Mouse (Mus musculus) heart, embryonic 10.5 days (tissue): ENCODE data around the gene Fam20a. TPM values are rescaled to one million over a fixed set of nuclear protein-coding genes. Genes with fewer than 3 reads are reported as not detected.
"Not testable (repeated sequence)": the region's sequence is repeated elsewhere in the genome, so short reads cannot be mapped to it uniquely, and the experiment has no call there.

Experiments
- DNase-seq: peaks from one replicate; pipeline ENCODE4 v3.0.0-alpha.2; 2017; ENCODE audit warnings: low spot score
- H3K27ac ChIP-seq: fragments of 300-500 bp; sonication (generic); 2 replicates; pipeline ENCODE4 v1.5.1; 2016; ENCODE audit warnings: mild to moderate bottlenecking
- H3K27me3 ChIP-seq: fragments of 300-500 bp; sonication (generic); 2 replicates; pipeline ENCODE4 v1.6.1; 2016; ENCODE audit warnings: mild to moderate bottlenecking; ENCODE audit not compliant: poor library complexity, insufficient read depth, severe bottlenecking
- H3K36me3 ChIP-seq: fragments of 300-500 bp; sonication (generic); 2 replicates; pipeline ENCODE4 v1.6.1; 2016; ENCODE audit warnings: mild to moderate bottlenecking, moderate library complexity
- H3K4me1 ChIP-seq: fragments of 300-500 bp; sonication (generic); 2 replicates; pipeline ENCODE4 v1.6.1; 2016; ENCODE audit warnings: mild to moderate bottlenecking
- H3K4me3 ChIP-seq: fragments of 300-500 bp; sonication (generic); 2 replicates; pipeline ENCODE4 v1.5.1; 2016; ENCODE audit warnings: mild to moderate bottlenecking, moderate library complexity
- H3K9me3 ChIP-seq: fragments of 300-500 bp; sonication (generic); 2 replicates; pipeline ENCODE4 v1.6.1; 2016; ENCODE audit warnings: mild to moderate bottlenecking, moderate library complexity
- WGBS: fragments of 180-500 bp; shearing (Covaris S2); methylation state at CpG from one replicate; pipeline ENCODE4 v1.1.7; 2016; 5-methylcytosine and 5-hydroxymethylcytosine counted together
- polyA plus RNA-seq: library from polyadenylated mRNA; unstranded; fragments of >200 nt; fragmentation: Nextera tagmentation; extraction: Ambion mirVana; gene quantifications from 2 replicates; pipeline ENCODE4 v1.2.1, GENCODE M21; 2016

Fam20a gene
- polyA plus RNA-seq, 1 experiment from 2014 or later = 2.7 TPM

- 54% methylated on average over 21 of the region's 21 CpGs for WGBS
- Histone ChIP-seq H3K27ac (no peak overlapping the region), H3K36me3 (peaks cover 28% of the 10 kb centered on the region)
Measured at GRCm38 (mm10) chr11:109672881-109673739, 49.0 kb downstream of the Fam20a start.

DNA sequence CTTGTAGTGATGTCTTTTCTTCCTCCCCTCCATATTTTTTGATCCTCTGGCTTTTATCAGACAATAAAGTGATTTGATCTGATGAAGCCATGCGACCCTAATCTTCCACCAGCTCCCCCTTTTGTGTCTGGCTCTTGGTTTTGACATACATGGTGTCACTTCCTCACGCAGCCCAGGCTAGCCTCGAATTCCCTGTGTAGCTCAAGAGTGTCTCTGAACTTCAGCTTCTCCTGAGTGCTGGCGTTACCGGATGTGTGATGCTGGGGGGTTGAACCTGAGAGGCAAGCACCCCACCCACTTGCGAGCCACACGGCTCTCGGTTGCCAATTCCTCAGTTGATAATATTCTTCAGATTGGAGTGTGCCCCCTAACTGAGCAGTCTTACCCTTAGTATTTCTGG lies 49.7 kb downstream of the Fam20a start:
- WGBS = 75% methylated on average over 8 of the region's 8 CpGs
- no peak for DNase-seq
- H3K27ac ChIP-seq = no peak overlapping the region
- no peaks in the 10 kb centered on the region; the same call in 1 of the 2 replicates for H3K27me3 ChIP-seq
- H3K4me3 ChIP-seq = no peak overlapping the region
- H3K4me1 ChIP-seq = peaks cover 9% of the 10 kb centered on the region
- no peaks in the 10 kb centered on the region for H3K9me3 ChIP-seq
- H3K36me3 ChIP-seq = peaks cover 35% of the 10 kb centered on the region

More at GRCm38 (mm10) chr11:109672881-109673739, 49.0 kb downstream of the Fam20a start:
- Histone ChIP-seq H3K27me3 (no peaks in the 10 kb centered on the region; the same call in 1 of the 2 replicates), H3K4me1 (peaks cover 9% of the 10 kb centered on the region), H3K9me3 (no peaks in the 10 kb centered on the region), H3K4me3 (no peak overlapping the region)
- no peak for DNase-seq

- H3K4me1 ChIP-seq = peaks cover 9% of the 10 kb centered on the region
- H3K27me3 ChIP-seq = no peaks in the 10 kb centered on the region; the same call in 1 of the 2 replicates
- H3K9me3 ChIP-seq = no peaks in the 10 kb centered on the region
- no peak for DNase-seq
- no peak overlapping the region for H3K27ac ChIP-seq
- peaks cover 40% of the 10 kb centered on the region for H3K36me3 ChIP-seq
- 88% methylated on average over 5 of the region's 5 CpGs for WGBS
- no peak overlapping the region for H3K4me3 ChIP-seq
Measured at GRCm38 (mm10) chr11:109672021-109672324, 50.1 kb downstream of the Fam20a start.

- Histone ChIP-seq H3K4me3 (no peak overlapping the region), H3K27ac (no peak overlapping the region), H3K27me3 (no peaks in the 10 kb centered on the region), H3K9me3 (no peaks in the 10 kb centered on the region), H3K36me3 (peaks cover 45% of the 10 kb centered on the region), H3K4me1 (peaks cover 9% of the 10 kb centered on the region)
- WGBS = 85% methylated on average over 6 of the region's 6 CpGs
- no peak for DNase-seq
Measured at GRCm38 (mm10) chr11:109671136-109672020, 50.7 kb downstream of the Fam20a start.

DNA sequence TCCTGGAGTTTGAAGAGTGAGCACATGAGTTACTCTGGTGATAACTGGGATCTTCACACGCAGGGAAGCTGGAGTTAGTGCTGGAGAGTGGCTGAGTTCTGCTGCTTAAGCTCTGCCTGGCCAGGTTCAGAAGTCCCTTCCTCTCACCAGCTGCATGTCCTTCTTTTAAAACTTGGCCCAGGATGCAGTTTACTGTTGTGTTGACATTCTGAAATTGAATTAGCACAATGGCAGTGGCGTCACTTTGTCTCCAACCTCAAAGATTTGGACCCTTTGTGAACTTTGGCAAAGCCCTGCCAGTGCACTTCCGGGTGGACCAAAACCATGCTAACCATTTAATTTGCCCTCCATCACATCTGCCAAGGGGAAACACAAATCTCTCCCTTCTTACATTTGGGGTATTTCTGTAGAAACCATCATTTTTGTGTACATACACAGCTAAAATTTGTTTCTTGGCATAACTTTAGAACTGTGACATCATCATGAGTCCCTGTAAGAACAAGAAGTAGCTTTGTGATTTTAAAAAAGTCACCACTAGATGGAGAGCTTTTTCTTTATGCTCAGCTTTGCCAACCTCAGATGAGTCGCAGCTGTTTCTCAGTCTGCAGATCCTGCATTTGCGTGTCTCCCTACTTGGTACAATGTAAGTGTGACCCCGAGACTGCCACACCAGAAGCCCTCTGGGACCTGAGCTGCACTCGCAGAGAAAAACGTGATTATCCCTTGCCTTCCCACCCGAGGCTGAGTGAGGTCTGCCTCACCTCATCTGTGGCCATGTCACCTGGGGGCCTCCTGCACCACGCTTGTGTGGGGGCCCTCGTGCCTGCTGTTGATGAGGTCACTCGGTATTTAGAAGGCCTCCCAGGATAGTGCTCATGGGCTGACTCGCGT lies 51.8 kb downstream of the Fam20a start:
- peaks cover 57% of the 10 kb centered on the region for H3K36me3 ChIP-seq
- H3K27ac ChIP-seq = peak overlapping the region; percentile 37; the same call in 1 of the 2 replicates
- WGBS = 65% methylated on average over 14 of the region's 14 CpGs

GRCm38 (mm10) chr11:109669149-109669708 lies 52.9 kb downstream of the Fam20a start:
- WGBS = 85% methylated on average over 8 of the region's 8 CpGs
- H3K4me1 ChIP-seq = peaks cover 6% of the 10 kb centered on the region
- H3K9me3 ChIP-seq = no peaks in the 10 kb centered on the region
- no peak for DNase-seq
- no peak overlapping the region for H3K27ac ChIP-seq
- H3K27me3 ChIP-seq = no peaks in the 10 kb centered on the region
- H3K4me3 ChIP-seq = no peak overlapping the region
- peaks cover 67% of the 10 kb centered on the region for H3K36me3 ChIP-seq

More for the DNA sequence above, 51.8 kb downstream of the Fam20a start:
- Histone ChIP-seq H3K9me3 (no peaks in the 10 kb centered on the region), H3K27me3 (no peaks in the 10 kb centered on the region), H3K4me1 (peaks cover 6% of the 10 kb centered on the region), H3K4me3 (no peak overlapping the region)
- DNase-seq = no peak

DNA sequence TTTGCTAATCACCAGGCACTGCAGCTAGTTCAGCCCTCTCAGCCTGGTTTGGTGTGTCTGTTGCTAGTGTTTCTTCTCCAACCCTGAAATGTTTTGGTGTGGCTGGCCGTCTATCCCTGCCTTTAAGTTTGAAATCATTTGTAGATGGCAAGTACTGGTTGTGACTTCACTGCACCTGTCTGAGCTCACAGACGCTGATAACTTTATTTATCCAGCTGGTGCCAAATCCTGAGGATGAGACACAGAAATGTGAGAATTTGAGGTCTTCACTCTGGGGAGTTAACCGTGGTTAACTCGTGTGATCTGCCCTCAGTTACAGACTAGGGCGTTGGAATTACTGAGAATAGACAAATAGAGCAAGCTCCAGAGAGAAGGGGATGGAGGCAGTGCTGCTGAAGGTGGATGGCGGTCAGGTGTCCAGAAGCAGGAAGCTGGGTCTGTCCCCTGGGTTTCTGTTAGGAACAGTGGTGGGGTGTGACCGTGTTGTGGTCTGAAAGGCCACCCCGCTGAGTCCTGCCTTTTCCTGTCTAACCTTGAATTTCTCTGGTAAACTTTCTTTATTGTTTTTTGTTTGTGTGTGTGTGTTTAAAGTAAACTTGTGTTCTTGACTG lies 53.9 kb downstream of the Fam20a start:
- Histone ChIP-seq H3K36me3 (peaks cover 77% of the 10 kb centered on the region), H3K4me1 (peaks cover 4% of the 10 kb centered on the region), H3K27ac (no peak overlapping the region), H3K4me3 (no peak overlapping the region), H3K9me3 (no peaks in the 10 kb centered on the region), H3K27me3 (no peaks in the 10 kb centered on the region)
- no peak for DNase-seq
- WGBS = 84% methylated on average over 8 of the region's 8 CpGs

GRCm38 (mm10) chr11:109667371-109667770 lies 54.7 kb downstream of the Fam20a start:
- 89% methylated on average over 19 of the region's 19 CpGs for WGBS
- H3K27ac ChIP-seq = no peak overlapping the region
- no peaks in the 10 kb centered on the region for H3K27me3 ChIP-seq
- no peak overlapping the region for H3K4me3 ChIP-seq
- H3K4me1 ChIP-seq = no peaks in the 10 kb centered on the region
- no peak for DNase-seq
- H3K36me3 ChIP-seq = peaks cover 86% of the 10 kb centered on the region
- no peaks in the 10 kb centered on the region for H3K9me3 ChIP-seq

GRCm38 (mm10) chr11:109666411-109666810 lies 55.7 kb downstream of the Fam20a start:
- H3K27me3 ChIP-seq = no peaks in the 10 kb centered on the region
- H3K4me1 ChIP-seq = no peaks in the 10 kb centered on the region
- no peak for DNase-seq
- H3K4me3 ChIP-seq = no peak overlapping the region
- no peaks in the 10 kb centered on the region for H3K9me3 ChIP-seq
- no peak overlapping the region for H3K27ac ChIP-seq
- H3K36me3 ChIP-seq = peaks cover 90% of the 10 kb centered on the region
- 95% methylated on average over 13 of the region's 13 CpGs for WGBS

GRCm38 (mm10) chr11:109665424-109665823 lies 56.7 kb downstream of the Fam20a start:
- Histone ChIP-seq H3K4me3 (no peak overlapping the region), H3K9me3 (no peaks in the 10 kb centered on the region), H3K27me3 (no peaks in the 10 kb centered on the region), H3K27ac (no peak overlapping the region), H3K4me1 (no peaks in the 10 kb centered on the region), H3K36me3 (peaks cover 97% of the 10 kb centered on the region)
- DNase-seq = no peak
- 86% methylated on average over 6 of the region's 6 CpGs for WGBS

DNA sequence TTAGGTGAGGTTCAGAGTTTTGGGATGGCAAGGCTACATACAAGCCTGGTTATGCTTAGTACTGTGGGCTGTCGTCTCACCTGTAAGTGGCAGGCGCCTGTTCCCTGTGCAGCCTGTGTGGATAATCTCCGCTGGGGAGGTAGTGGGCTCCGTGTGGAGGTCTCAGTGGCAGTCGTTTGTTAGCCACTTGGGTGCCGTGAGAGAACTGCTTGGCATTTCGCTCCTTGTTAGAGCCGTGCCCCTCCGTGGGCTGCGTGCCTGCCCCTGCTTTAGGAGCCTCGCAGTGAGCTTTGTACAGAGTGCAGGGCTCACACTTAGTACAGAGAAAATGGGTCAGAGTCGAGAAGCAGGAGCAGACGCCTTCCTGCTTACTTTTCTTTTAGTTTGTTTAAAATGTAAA lies 57.8 kb downstream of the Fam20a start:
- WGBS = 93% methylated on average over 13 of the region's 13 CpGs
- no peak overlapping the region for H3K27ac ChIP-seq
- H3K4me1 ChIP-seq = no peaks in the 10 kb centered on the region
- H3K4me3 ChIP-seq = no peak overlapping the region
- no peak for DNase-seq
- peaks cover 100% of the 10 kb centered on the region for H3K36me3 ChIP-seq
- H3K27me3 ChIP-seq = no peaks in the 10 kb centered on the region
- no peaks in the 10 kb centered on the region for H3K9me3 ChIP-seq

DNA sequence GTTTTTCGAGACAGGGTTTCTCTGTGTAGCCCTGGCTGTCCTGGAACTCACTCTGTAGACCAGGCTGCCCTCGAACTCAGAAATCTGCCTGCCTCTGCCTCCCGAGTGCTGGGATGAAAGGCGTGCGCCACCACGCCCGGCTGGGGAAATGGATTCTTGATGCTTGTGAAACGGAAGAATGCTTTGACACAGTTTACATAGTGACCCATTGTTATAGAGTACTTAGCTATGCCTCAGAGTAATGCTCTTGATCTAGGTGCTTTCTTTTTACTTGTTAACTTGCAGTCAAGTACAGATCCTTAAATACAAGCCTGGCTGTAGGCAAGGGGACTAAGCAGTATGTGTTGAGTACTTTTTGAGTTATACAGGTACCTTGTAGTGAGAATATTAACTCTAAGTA lies 61.6 kb downstream of the Fam20a start:
- H3K27me3 ChIP-seq, H3K9me3 ChIP-seq, H3K4me3 ChIP-seq, DNase-seq, H3K4me1 ChIP-seq, H3K27ac ChIP-seq: not testable (repeated sequence)
- WGBS = 94% methylated on average over 8 of the region's 8 CpGs
- peaks cover 92% of the 10 kb centered on the region for H3K36me3 ChIP-seq
